Mouse (Mus musculus): ENCODE measurements at regions not wholly inside any gene's neighbourhood (a gene's known extent, or its start where the extent isn't known, plus 50 kb on each side); places are given as distances from the start of the nearest gene placed in this dataset.

DNA sequence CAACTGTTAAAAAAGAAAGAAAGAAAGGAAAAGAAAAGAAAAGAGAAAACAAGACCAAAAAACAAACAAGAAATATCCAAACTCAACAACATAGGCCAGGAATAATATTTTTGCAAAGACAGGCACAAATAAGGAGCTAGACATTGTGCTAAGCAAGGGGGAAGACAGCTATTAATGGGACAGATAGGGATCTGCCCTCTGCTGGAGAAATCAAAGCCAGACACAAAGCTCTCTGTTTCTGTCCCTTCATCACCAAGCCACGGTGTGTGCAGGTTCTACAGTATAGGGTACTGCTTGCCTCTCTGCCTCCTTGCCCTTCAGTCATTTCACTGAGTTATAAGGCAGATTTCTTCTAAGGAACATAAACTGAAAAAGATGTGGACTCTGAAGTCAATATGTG lies 57.8 kb upstream of the Chchd3 start:
- no peak for DNase-seq

DNA sequence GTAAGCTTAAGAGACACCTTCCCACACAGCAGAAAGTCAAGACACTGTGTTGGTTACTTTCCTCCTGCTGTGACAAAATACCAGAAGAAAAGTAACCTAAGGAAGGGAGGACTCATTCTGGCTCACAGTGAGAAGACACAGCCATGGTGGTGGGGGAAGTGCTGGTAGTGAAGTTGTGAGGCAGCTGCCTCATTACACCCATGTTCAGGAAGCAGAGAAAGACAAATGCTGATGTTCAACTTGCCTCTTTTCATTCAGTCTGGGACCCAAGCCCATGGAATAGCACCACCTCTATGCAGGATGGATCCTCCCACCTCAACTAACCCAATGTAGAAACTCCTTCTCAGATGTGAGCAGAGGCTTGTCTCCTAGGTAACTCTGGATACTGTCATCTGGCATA lies 60.5 kb upstream of the Chchd3 start:
- no peak for DNase-seq

DNA sequence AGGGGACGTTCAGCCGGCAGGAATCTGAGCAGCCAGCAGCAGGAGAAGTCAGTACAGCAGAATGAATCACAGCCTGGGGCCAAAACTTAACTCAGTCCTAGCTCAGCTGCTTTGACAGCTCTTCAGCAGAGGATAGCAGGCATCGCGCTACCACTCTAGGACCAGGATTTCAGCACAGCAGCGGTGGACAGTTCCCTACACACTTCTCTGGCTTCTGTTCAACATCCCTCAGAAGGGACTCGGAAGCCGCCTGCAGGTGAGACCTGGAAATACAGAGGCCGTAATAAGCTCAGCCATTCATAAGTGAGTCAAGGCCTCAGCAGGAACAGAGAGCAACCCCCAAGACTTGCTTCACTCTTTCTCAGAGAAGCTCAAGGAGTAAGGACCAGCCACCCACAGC lies 66.5 kb upstream of the Chchd3 start:
- DNase-seq: peak; percentile 85

DNA sequence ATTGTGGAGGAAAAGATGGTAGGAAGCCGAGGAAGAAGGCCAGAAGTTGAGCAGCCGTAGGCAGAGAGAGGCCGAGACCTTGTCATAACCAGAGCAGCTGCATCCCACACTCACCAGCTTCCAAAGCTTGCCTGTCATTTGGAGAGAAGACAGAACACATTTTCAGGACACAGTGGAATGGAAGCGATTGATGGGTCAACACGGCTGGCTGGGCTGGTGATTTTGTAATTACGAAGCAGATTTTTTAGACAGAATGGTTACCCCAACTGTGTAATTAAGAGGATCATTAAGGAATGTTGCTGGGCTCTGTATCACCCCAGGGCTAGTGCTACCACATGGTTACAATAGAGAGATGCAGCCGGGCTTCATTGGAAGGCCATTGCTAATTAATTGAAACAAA lies 76.8 kb upstream of the Chchd3 start:
- peak; percentile 51 for DNase-seq

DNA sequence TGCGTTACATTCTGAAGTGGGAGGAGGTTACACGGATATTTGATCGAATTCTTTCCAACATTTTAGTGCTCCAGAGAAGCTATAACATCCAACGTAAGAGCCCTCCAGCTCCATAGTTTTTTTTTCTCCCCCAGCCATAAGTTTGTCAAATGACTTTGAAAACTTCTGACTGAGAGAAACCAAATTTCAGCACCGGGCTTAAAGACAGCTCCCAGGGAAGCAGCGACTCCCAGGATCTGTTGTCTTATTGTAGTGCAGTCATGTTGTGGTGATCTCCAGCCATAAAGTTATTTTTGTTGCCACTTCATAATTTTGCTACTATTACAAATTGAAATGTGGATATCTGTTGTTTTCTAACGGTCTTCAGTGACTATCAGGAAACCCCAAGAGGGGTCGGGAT lies 77.8 kb upstream of the Chchd3 start:
- DNase-seq: peak; percentile 37

DNA sequence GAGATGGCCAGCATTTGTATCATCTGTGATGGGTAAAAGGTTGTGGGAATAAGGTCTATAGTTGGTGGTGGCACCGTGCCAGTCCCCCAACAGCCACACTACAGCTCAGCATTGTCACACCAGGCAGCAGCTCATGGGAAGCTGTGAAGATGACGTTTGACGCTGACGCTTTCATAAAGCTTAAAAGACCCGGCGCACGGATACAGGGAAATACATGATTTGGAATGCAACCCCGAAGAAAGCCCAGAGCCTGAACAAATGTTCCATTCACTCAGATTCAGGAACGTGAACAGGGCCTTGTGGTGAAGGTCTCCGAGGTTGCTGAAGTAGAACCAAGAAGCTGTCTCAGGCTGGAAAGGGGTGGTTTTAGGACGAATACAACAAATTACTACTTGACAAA lies 82.4 kb upstream of the Exoc4 start:
- DNase-seq: no peak

DNA sequence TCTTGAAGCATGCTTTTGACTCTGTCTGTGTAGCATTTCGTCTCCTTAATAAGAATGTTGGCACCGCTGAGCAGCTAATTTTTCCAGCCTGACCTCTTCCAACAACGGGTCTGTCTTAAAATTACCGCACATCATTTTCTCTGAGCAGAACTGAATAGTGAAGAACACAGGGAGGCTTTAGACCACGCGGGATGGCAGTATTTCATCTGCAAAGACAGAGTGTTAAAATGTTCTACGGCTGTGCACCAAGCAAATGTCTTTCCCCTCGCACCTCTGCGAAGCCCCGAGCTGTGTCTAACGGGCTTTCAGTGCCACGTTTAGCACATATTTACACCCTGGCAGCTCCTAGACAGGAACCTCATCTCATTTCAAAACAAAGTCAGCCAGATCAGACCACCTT lies 75.3 kb upstream of the Exoc4 start:
- no peak for DNase-seq

DNA sequence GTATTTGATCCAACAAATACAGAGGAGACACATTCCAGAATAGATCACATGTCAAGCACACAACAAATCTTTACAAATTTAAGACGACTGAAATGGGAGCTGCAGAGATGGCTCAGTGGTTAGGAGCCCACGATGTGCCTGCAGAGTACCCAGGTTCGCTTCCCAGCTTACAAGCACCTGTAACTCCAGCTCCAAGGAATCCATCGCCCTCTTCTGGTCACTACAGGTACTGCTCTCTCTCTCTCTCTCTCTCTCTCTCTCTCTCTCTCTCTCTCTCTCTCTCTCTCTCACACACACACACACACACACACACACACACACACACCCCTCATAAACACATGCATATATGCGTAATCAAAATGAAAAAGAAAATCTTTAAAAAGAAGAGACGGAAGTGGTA lies 74.3 kb upstream of the Exoc4 start:
- DNase-seq: no peak

DNA sequence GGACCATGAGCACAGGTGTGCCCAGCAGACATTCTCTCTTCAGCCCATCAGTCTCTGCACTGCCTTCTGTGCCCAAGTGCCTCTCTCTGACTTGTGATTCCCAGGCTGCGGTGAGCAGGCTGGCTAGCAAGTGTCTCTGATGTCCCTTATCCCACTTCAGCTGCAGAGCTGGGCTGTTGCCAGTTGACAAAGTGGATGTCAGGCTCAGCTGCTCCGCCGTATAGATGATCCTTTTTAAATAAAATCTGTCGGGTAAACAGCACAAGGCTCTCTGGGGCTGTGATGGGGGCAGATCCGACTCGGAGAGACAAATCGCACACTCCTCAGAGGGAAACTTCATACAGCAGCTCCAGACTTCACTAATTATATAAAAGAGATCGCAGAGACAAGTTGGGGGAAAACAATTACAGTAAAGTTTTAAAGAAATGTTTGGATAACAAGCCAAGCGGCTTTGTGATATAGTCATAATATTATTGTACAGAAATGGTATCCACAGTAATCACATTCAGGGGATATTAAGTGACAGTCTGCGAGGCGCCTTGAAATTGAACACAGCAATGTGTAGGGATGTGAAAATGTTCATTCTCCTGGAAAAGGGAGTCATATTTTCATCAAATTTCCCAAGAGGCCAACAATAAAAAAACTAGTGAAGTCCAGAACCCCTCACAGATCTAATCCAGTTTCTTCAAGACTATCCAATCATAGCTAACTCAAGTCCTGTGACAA lies 59.2 kb upstream of the Exoc4 start:
- DNase-seq: no peak

DNA sequence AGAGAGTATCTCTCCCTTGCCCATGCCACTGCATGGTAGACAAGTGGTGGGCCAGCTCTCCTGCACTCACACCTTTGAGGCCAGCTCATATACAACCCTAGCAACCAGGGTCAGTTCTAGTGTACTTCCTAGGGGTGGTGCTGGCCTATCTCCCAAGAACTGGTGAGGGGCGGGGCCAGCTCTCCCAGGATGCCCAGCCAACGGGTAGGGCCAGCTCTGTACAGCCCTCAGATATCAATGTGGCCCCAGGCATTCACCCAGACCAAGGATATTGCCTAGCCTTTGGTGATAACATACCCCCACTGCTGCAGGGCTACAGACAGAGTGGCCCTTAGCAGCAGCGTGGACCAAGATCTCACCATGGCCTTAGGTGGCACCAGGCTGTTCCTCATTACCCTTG lies 55.1 kb upstream of the Exoc4 start:
- no peak for DNase-seq

All from retina, postnatal 1 day (tissue).